ENCODE assay signal across 27 mouse cellular contexts in the genomic region with DNA sequence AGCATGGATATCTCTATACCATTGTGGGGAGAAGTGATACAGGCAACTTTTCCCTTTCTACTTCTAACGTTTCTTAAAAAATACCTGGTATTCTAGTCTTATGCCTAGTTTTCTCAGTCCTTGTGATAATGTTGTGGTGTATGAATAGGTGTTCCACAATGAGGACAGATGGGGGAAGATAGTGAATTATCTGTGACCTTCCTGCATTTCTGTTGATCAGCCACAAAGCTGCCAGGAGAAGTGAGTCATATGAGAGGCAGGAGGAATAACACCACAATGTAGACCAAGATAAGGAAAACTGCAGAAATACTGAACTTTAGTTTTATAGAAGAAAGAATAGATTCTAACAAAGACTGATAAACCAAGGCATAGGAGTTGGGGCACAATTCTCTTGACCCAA. TPM values are rescaled to one million over a fixed set of nuclear protein-coding genes. Genes with fewer than 3 reads are reported as not detected.
DNase-seq lines count a peak whose midpoint lies in the region; ATAC-seq and TF ChIP-seq lines count a peak whose summit lies in the region.
"Had no signal": no experiment of that assay in that cellular context is flagged by ENCODE, and none has a peak within 500 bp of the region (broad histone marks: within the 10 kb centered on the region; RNA-seq: fewer than 3 reads in every experiment).

No protein-coding gene starts in this region.

- no peak overlapping the region for H3K9ac ChIP-seq in MEL (ENCODE audit: control insufficient read depth, low read depth, low read length, poor library complexity, severe bottlenecking)

- no peak for TF ChIP-seq CTCF in MEL (IDR thresholded peaks at IDR 0.05 in 2 of 3, conservative IDR thresholded peaks at IDR 0.05 in 1 of 3; ENCODE audit: control insufficient read depth in 1 of 3, insufficient read depth in 1 of 3, low read depth in 2 of 3, low read length in 3 of 3, poor library complexity in 1 of 3, severe bottlenecking in 1 of 3)

- no peaks in the 10 kb centered on the region for H3K27me3 ChIP-seq in MEL (ENCODE audit: control insufficient read depth in 1 of 2, insufficient read depth in 2 of 2, low read length in 2 of 2)
- H3K27me3 ChIP-seq in hindbrain, embryonic 10.5 days (ENCODE audit: insufficient read depth, poor library complexity, severe bottlenecking): no peaks in the 10 kb centered on the region
- H3K27me3 ChIP-seq: CH12.LX, Patski had no signal

- H3K36me3 ChIP-seq in MEL (ENCODE audit: control insufficient read depth in 1 of 2, insufficient read depth in 2 of 2, low read length in 2 of 2): peaks cover 0 to 16% of the 10 kb centered on the region in 2 experiments; a peak in 2 of 4 replicates
- H3K36me3 ChIP-seq in hindbrain, embryonic 10.5 days: no peaks in the 10 kb centered on the region
- H3K36me3 ChIP-seq: G1E had no signal

- peaks cover 9% of the 10 kb centered on the region in 2 experiments for H3K4me1 ChIP-seq in MEL (ENCODE audit: control insufficient read depth in 1 of 2, insufficient read depth in 2 of 2, low read length in 2 of 2)
- no peaks in the 10 kb centered on the region for H3K4me1 ChIP-seq in hindbrain, embryonic 10.5 days (replicated peaks)

- no peak for TF ChIP-seq POLR2A in MEL (IDR thresholded peaks at IDR 0.05; ENCODE audit: control insufficient read depth in 1 of 2, insufficient read depth in 1 of 2, low read depth in 1 of 2, low read length in 2 of 2, poor library complexity in 1 of 2)

- H3K4me3 ChIP-seq in MEL (ENCODE audit: control insufficient read depth in 1 of 2, insufficient read depth in 1 of 2, low read depth in 2 of 2, low read length in 2 of 2): peak overlapping the region in 1 of 2 experiments; percentile 22; a peak in 1 of 4 replicates
- no peak overlapping the region for H3K4me3 ChIP-seq in hindbrain, embryonic 10.5 days

- TF ChIP-seq RAD21 in MEL (IDR thresholded peaks at IDR 0.05; ENCODE audit: low read depth, low read length): no peak

- no peaks in the 10 kb centered on the region for H3K9me3 ChIP-seq in MEL (replicated peaks; ENCODE audit: insufficient read depth, low read length)
- H3K9me3 ChIP-seq in hindbrain, embryonic 10.5 days: peaks cover 50% of the 10 kb centered on the region

- no peaks in the 10 kb centered on the region for H3K79me2 ChIP-seq in MEL (ENCODE audit: control insufficient read depth, insufficient read depth, low read length, poor library complexity)

- 85% methylated on average over 1 of the region's 1 CpGs for WGBS in hindbrain, embryonic 10.5 days

- peak overlapping the region; percentile 84 for H3K27ac ChIP-seq in MEL (ENCODE audit: control insufficient read depth, low read depth, low read length)
- no peak overlapping the region for H3K27ac ChIP-seq in hindbrain, embryonic 10.5 days

- intact Hi-C loops in heart, postnatal 10 days (cut with DNase I): no loop called here

- DNase-seq in 416B (ENCODE audit: low read depth): peak; percentile 62
- peak; percentile 55 for DNase-seq in MEL (ENCODE audit: low read depth, low spot score)
- no peak for DNase-seq in hindbrain, embryonic 10.5 days (ENCODE audit: low spot score)
- no peak for DNase-seq in heart, postnatal 10 days
- DNase-seq: adrenal gland, adult 2 months; adrenal gland, adult 8-10 months; adrenal gland, postnatal 10 days; adrenal gland, postnatal 14 days; adrenal gland, postnatal 25 days; adrenal gland, postnatal 36 days; B cell, adult 2 months; cerebellum, adult 11 months; cerebellum, adult 11-12 months; cerebellum, adult 18-20 months; cerebellum, adult 2 months; cerebellum, adult 8-10 months had no signal

- ATAC-seq in megakaryocyte-erythroid progenitor cell, adult 5-6 weeks (replicated peaks; ENCODE audit: low FRiP score, low TSS enrichment, poor library complexity, severe bottlenecking): peak; percentile 61; the same call in 1 of the 2 replicates
- ATAC-seq in monocyte, adult 5-6 weeks (replicated peaks; ENCODE audit: insufficient number of reproducible peaks, low FRiP score, low TSS enrichment, poor library complexity, severe bottlenecking): no peak
- ATAC-seq: activated CD4-positive, CD25-positive, alpha-beta regulatory T cell, adult 4 months; CD4-positive, CD25-positive, alpha-beta regulatory T cell, adult 4 months; Patski had no signal

- peak; percentile 93 to 95 for TF ChIP-seq EP300 in MEL (IDR thresholded peaks at IDR 0.05; ENCODE audit: low read depth in 1 of 2, low read length in 2 of 2)

TF ChIP-seq in MEL, 35 proteins besides CTCF, POLR2A, EP300 and RAD21:
- TF ChIP-seq NRF1 (IDR thresholded peaks at IDR 0.05; ENCODE audit: insufficient read depth, low read depth, low read length, poor library complexity, severe bottlenecking) (no peak), GATA1 (IDR thresholded peaks at IDR 0.05; ENCODE audit: low read depth, low read length) (peak; percentile 89), TCF12 (IDR thresholded peaks at IDR 0.05; ENCODE audit: low read depth, low read length) (peak; percentile 94), JUND (IDR thresholded peaks at IDR 0.05; ENCODE audit: low read depth, low read length) (peak; percentile 62; the same call in 1 of the 2 replicates), ZC3H11A (IDR thresholded peaks at IDR 0.05; ENCODE audit: low read depth, low read length) (no peak), MYB (IDR thresholded peaks at IDR 0.05; ENCODE audit: low read depth, low read length) (0 out of 2 replicates have a peak, but pooled peaks have one; percentile 32), ETS1 (IDR thresholded peaks at IDR 0.05; ENCODE audit: low read depth, low read length) (peak; percentile 81), MAFK (IDR thresholded peaks at IDR 0.05; ENCODE audit: borderline replicate concordance, low read depth, low read length) (peak; percentile 58; the same call in 1 of the 2 replicates), CHD1 (IDR thresholded peaks at IDR 0.05; ENCODE audit: low read depth, low read length) (no peak), TAL1 (IDR thresholded peaks at IDR 0.05; ENCODE audit: low read length) (peak; percentile 56), GABPA (IDR thresholded peaks at IDR 0.05; ENCODE audit: low read depth, low read length) (no peak), USF1 (IDR thresholded peaks at IDR 0.05; ENCODE audit: low read depth, low read length) (0 out of 2 replicates have a peak, but pooled peaks have one; percentile 10), MEF2A (IDR thresholded peaks at IDR 0.05; ENCODE audit: extremely low read depth, insufficient replicate concordance, low read depth, low read length, poor library complexity, severe bottlenecking) (0 out of 2 replicates have a peak, but pooled peaks have one; percentile 31), MYC (IDR thresholded peaks at IDR 0.05; ENCODE audit: low read depth, low read length) (no peak), POLR2AphosphoS2 (IDR thresholded peaks at IDR 0.05; ENCODE audit: low read length) (no peak), RCOR1 (IDR thresholded peaks at IDR 0.05; ENCODE audit: low read depth, low read length) (peak; percentile 73)

RNA-seq across cellular contexts. Expression of a gene that starts 12.3 kb away (rescaled TPM):
- not detected in 2 replicates for total RNA-seq in MEL (2012; rRNA removed)
- polyA plus RNA-seq in MEL (2012; ENCODE audit: insufficient read depth in 1 of 2, insufficient read length in 2 of 2, low read depth in 1 of 2, low replicate concordance in 2 of 2, missing spikeins in 1 of 2): not detected
- 2.9 TPM in 1 of 2 replicates, not detected in the other for total RNA-seq in megakaryocyte-erythroid progenitor cell, adult 5-6 weeks (2014; fragmentation: Nextera tagmentation)
- 0.80 and 1.4 TPM in 2 replicates for total RNA-seq in megakaryocyte-erythroid progenitor cell, adult 5-6 weeks (2017)
- total RNA-seq in monocyte, adult 5-6 weeks (2017): not detected in 3 replicates
- not detected in 2 replicates for polyA plus RNA-seq in hindbrain, embryonic 10.5 days (2016; fragmentation: Nextera tagmentation; extraction: Ambion mirVana)
- not detected for total RNA-seq in heart, postnatal 10 days (2021)
- total RNA-seq: adrenal gland, adult 18-20 months; adrenal gland, adult 2 months; adrenal gland, adult 8-10 months; adrenal gland, postnatal 14 days; adrenal gland, postnatal 25 days; adrenal gland, postnatal 36 days; CH12.LX; ES-E14; G1E had no signal
- polyA plus RNA-seq: activated CD4-positive, CD25-positive, alpha-beta regulatory T cell, adult 4 months; adrenal gland, adult 2 months; brain, embryonic 14.5 days; C2C12; CD4-positive, CD25-positive, alpha-beta regulatory T cell, adult 4 months; G1E; Patski had no signal

Comparison
In these comparisons a context has a peak if more than half of its experiments do, and no peak if none do; other contexts are left out.
1. DNase-seq: peak in 416B (single experiment) and MEL (single experiment); none in hindbrain, embryonic 10.5 days (single experiment) and heart, postnatal 10 days (0 of 2).